Mouse (Mus musculus) v-Abl transformed pro-B cells (cell line): ENCODE data around the gene Pla2g12b.

Source experiments
- in situ Hi-C, 2 experiments: fragments of 400-800 bp; cut with MboI; formaldehyde crosslinking; loops; one replicate each; pipeline ENCODE4 v1.15.1; 2025; ENCODE audit not compliant: unreplicated experiment in 2 of 2

The Pla2g12b gene

GRCm38 (mm10) chr10:59459767-59460166, 56.3 kb downstream of the Pla2g12b start:
- in situ Hi-C loops: loop anchor here in 1 of 2 experiments (10.0 to 25.0 kb wide), 2 partner anchors 353 to 405 kb away; no protein-coding TSS in a partner anchor

GRCm38 (mm10) chr10:59462307-59462706, 58.8 kb downstream of the Pla2g12b start:
- in situ Hi-C loops: loop anchor here in 1 of 2 experiments (25.0 kb wide), 1 partner anchor 350 kb away; no protein-coding TSS in a partner anchor

DNA sequence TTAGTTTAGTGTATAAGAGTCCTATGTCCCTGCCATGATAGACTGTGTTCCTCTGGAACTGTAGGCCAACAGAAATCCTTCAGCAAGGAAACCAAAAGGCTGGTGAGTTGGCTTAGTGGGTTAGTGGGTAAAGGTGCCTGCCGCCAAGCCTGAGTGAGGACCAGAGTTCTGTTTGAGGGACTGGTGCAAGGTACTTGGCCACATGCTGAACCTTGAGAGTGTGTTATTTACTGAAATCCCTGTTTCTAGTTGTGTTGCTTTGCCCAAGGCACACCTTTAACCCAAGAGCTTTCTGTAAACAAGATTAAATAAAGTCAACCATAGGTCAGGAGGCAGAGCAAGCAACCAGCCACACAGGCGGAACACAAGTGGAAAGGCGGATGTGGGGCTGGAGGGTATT, 62.1 kb downstream of the Pla2g12b start:
- in situ Hi-C loops: loop anchor here in 1 of 2 experiments (25.0 kb wide), 1 partner anchor 347 kb away; no protein-coding TSS in a partner anchor

GRCm38 (mm10) chr10:59466626-59467025, 63.2 kb downstream of the Pla2g12b start:
- in situ Hi-C loops: loop anchor here in 1 of 2 experiments (25.0 kb wide), 1 partner anchor 346 kb away; no protein-coding TSS in a partner anchor

GRCm38 (mm10) chr10:59467297-59467696, 63.8 kb downstream of the Pla2g12b start:
- in situ Hi-C loops: loop anchor here in 1 of 2 experiments (25.0 kb wide), 1 partner anchor 345 kb away; no protein-coding TSS in a partner anchor

DNA sequence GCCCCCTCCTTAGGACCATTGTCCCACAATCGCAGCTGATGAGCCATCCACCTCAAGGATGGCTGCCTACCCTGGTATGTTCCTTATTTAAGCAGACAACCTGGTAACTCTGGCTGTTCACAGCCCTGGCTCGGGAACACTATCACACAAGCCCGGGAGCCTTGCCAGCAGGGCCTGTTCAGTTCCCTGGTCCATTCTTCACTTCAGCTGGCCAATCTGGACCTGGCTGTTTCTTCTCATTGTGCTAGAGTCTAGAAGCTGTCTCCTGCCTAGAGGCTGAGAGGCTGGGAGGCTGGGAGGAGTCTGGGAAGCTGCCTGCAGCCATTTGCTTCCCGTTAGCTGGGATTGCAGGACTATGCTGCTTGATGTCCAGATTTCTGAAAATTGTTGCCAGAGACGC, 67.0 kb downstream of the Pla2g12b start:
- in situ Hi-C loops: loop anchor here in 1 of 2 experiments (25.0 kb wide), 1 partner anchor 342 kb away; no protein-coding TSS in a partner anchor
